Mouse (Mus musculus) stomach, postnatal 0 days (tissue): Measurements from ENCODE around the gene Ermap. TPM values are rescaled to one million over a fixed set of nuclear protein-coding genes. Genes with fewer than 3 reads are reported as not detected.
A peak's percentile ranks its signal among the peaks of the same experiment; 100 is the strongest.

Source experiments
- ATAC-seq: fragments of 200-750 bp; cut with Nextera tagmentation; 2 replicates; pipeline ENCODE4 v1.8.0; 2017; ENCODE audit not compliant: low FRiP score, low TSS enrichment
- DNase-seq: peaks from one replicate; pipeline ENCODE4 v3.0.0-alpha.2; 2016; ENCODE audit warnings: low spot score
- H3K27ac ChIP-seq: fragments of 300-500 bp; sonication (generic); replicated peaks from 2 replicates; pipeline ENCODE4 v1.5.1; 2014; ENCODE audit warnings: mild to moderate bottlenecking, control low read depth
- H3K27me3 ChIP-seq: fragments of 300-500 bp; sonication (generic); 2 replicates; pipeline ENCODE4 v1.6.1; 2014; ENCODE audit warnings: low read length; ENCODE audit not compliant: control insufficient read depth, insufficient read depth
- H3K36me3 ChIP-seq: fragments of 300-500 bp; sonication (generic); 2 replicates; pipeline ENCODE4 v1.6.1; 2014; ENCODE audit warnings: low read length, mixed read lengths; ENCODE audit not compliant: control insufficient read depth, insufficient read depth
- H3K4me1 ChIP-seq: fragments of 300-500 bp; sonication (generic); replicated peaks from 2 replicates; pipeline ENCODE4 v1.6.1; 2014; ENCODE audit warnings: antibody characterized with exemption; ENCODE audit not compliant: control insufficient read depth, insufficient read depth
- H3K4me2 ChIP-seq: fragments of 300-500 bp; sonication (generic); replicated peaks from 2 replicates; pipeline ENCODE4 v1.6.1; 2014; ENCODE audit warnings: low read depth, mild to moderate bottlenecking, control low read depth, moderate library complexity
- H3K4me3 ChIP-seq: fragments of 300-500 bp; sonication (generic); 2 replicates; pipeline ENCODE4 v1.5.1; 2014; ENCODE audit warnings: low read depth, low read length, control low read depth
- H3K9ac ChIP-seq: fragments of 300-500 bp; sonication (generic); 2 replicates; pipeline ENCODE4 v1.6.1; 2014; ENCODE audit warnings: mild to moderate bottlenecking, low read length, control low read depth, mixed read lengths
- H3K9me3 ChIP-seq: fragments of 300-500 bp; sonication (generic); 2 replicates; pipeline ENCODE4 v1.6.1; 2016; ENCODE audit warnings: low read length; ENCODE audit not compliant: control insufficient read depth
- CTCF ChIP-seq: IDR thresholded peaks from 2 replicates; pipeline ENCODE4 v1.5.1; 2016; ENCODE audit warnings: antibody characterized with exemption, low read depth, mild to moderate bottlenecking, moderate library complexity
- EP300 ChIP-seq: optimal IDR thresholded peaks from 2 replicates; pipeline ENCODE3; 2016; ENCODE audit warnings: antibody characterized with exemption
- WGBS: fragments of 180-500 bp; shearing (Covaris S2); extraction: QIAGEN DNeasy Blood & Tissue Kit; methylation state at CpG from one replicate; pipeline ENCODE4 v1.1.7; 2014; 5-methylcytosine and 5-hydroxymethylcytosine counted together
- polyA plus RNA-seq: library from polyadenylated mRNA; unstranded; fragments of >200 nt; fragmentation: Nextera tagmentation; extraction: Ambion mirVana; gene quantifications from 2 replicates; pipeline ENCODE4 v1.2.1, GENCODE M21; 2015

The Ermap gene
- polyA plus RNA-seq, 1 experiment from 2014 or later, result 0.42 TPM

- Histone ChIP-seq H3K4me3 (no peak overlapping the region), H3K27ac (no peak overlapping the region), H3K36me3 (no peaks in the 10 kb centered on the region), H3K9ac (no peak overlapping the region), H3K27me3 (no peaks in the 10 kb centered on the region), H3K4me1 (no peaks in the 10 kb centered on the region), H3K4me2 (no peak overlapping the region), H3K9me3 (no peaks in the 10 kb centered on the region)
- DNase-seq (peak; percentile 57), ATAC-seq (no peak)
- TF ChIP-seq EP300 (no peak), CTCF (peak; percentile 69)
- WGBS, result 38% methylated on average over 2 of the region's 2 CpGs
Measured at GRCm38 (mm10) chr4:119157186-119157585, 32.6 kb downstream of the Ermap start.

- WGBS, result 71% methylated on average over 11 of the region's 11 CpGs
- no peak overlapping the region for H3K4me3 ChIP-seq
Measured at GRCm38 (mm10) chr4:119148741-119149140, 41.1 kb downstream of the Ermap start.

GRCm38 (mm10) chr4:119147347-119147746, 42.5 kb downstream of the Ermap start:
- no peak overlapping the region for H3K4me2 ChIP-seq
- 79% methylated on average over 5 of the region's 5 CpGs for WGBS
- no peaks in the 10 kb centered on the region for H3K9me3 ChIP-seq
- no peaks in the 10 kb centered on the region for H3K4me1 ChIP-seq
- H3K4me3 ChIP-seq, result no peak overlapping the region
- no peak overlapping the region for H3K9ac ChIP-seq
- TF ChIP-seq EP300 (no peak), CTCF (no peak)
- no peaks in the 10 kb centered on the region for H3K36me3 ChIP-seq
- no peak for DNase-seq
- H3K27ac ChIP-seq, result no peak overlapping the region
- no peak for ATAC-seq
- H3K27me3 ChIP-seq, result no peaks in the 10 kb centered on the region

More at GRCm38 (mm10) chr4:119148741-119149140, 41.1 kb downstream of the Ermap start:
- Histone ChIP-seq H3K9ac (no peak overlapping the region), H3K4me2 (no peak overlapping the region), H3K27ac (no peak overlapping the region), H3K27me3 (no peaks in the 10 kb centered on the region), H3K36me3 (no peaks in the 10 kb centered on the region), H3K4me1 (no peaks in the 10 kb centered on the region), H3K9me3 (no peaks in the 10 kb centered on the region)
- ATAC-seq (no peak), DNase-seq (no peak)
- TF ChIP-seq CTCF (no peak), EP300 (no peak)

DNA sequence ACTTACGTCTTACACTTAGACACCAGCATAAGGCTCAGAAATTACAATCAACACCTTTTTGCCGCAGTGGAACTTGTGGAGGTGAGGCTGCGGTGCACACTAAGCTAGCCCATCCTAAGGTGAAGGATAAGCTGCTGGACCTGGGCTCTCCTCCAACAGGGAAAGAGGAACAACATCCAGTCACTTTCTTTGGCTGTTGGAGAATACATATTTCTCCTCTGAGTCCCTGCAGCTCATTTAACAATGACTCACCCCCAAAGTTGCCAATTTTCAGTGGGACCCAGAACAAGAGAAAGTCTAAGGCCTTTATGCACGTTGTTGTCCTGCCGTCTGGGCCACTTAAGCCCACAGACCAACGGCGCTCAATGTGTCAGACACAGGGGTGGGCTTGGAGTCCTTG, 43.0 kb downstream of the Ermap start:
- ATAC-seq (no peak), DNase-seq (no peak)
- TF ChIP-seq EP300 (no peak), CTCF (no peak)
- no peaks in the 10 kb centered on the region for H3K36me3 ChIP-seq
- H3K27ac ChIP-seq, result no peak overlapping the region
- no peaks in the 10 kb centered on the region for H3K9me3 ChIP-seq
- no peak overlapping the region for H3K4me2 ChIP-seq
- H3K9ac ChIP-seq, result no peak overlapping the region
- H3K4me1 ChIP-seq, result no peaks in the 10 kb centered on the region
- 72% methylated on average over 7 of the region's 7 CpGs for WGBS
- H3K4me3 ChIP-seq, result no peak overlapping the region
- no peaks in the 10 kb centered on the region for H3K27me3 ChIP-seq

DNA sequence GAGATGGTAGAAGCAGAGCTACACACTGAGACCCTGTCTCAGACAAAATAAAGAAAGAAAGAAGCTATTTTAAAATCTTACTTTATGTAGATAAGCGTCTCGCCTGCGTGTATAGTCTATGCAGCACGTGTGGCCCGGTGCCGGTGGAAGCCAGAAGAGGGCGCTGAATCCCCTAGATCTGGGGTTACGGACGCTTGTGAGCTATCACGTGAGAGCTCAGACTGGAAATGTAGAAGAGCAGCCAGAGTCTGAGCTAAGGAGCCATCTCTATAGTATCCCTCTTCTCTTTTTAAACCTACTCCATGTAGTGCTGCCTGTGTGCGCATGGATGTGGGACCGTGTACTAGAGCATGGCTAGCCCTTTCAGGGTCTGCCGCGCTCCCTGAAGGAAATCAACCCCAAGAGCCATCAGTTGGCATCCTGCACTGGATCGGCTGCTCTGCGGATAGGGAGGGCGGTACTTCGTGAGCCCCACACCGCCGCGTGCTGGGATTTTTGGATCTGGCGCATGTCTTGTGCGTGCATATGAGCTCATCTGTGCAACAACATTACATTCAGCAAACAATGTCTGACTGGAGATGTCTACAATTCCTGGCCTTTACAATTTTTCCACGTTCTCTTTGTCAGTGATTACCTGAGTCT, 47.5 kb downstream of the Ermap start:
- 27% methylated on average over 24 of the region's 24 CpGs for WGBS
- Histone ChIP-seq H3K4me2 (peak overlapping the region; percentile 37; the same call in 1 of the 2 replicates), H3K4me1 (no peaks in the 10 kb centered on the region), H3K9me3 (no peaks in the 10 kb centered on the region), H3K27me3 (no peaks in the 10 kb centered on the region), H3K36me3 (no peaks in the 10 kb centered on the region), H3K27ac (no peak overlapping the region), H3K4me3 (no peak overlapping the region), H3K9ac (no peak overlapping the region)
- DNase-seq, result peak; percentile 80
- TF ChIP-seq EP300 (no peak), CTCF (peak; percentile 81)
- ATAC-seq, result peak; percentile 63

DNA sequence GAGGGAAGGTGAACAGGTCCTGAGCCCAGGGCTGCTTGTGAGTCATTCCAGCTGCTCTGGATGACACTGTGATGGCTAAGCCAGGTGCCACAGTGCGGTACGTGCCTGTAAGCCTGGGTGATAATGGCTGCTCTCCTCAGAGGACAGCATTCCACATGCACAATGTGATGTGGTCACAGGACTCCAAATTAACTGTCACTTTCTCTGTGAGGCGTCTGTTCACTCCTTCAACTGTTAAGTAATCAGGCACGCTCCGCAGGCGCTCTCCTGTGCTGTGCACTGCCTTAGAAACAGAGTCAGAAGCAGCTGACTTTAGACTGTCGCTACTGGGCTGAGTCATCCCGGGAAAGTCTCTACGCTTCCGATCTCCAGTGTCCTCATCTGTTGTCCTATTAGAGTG, 48.6 kb downstream of the Ermap start:
- H3K4me3 ChIP-seq, result no peak overlapping the region
- DNase-seq (no peak), ATAC-seq (0 out of 2 replicates have a peak, but pooled peaks have one; percentile 21)
- no peaks in the 10 kb centered on the region for H3K27me3 ChIP-seq
- no peaks in the 10 kb centered on the region for H3K9me3 ChIP-seq
- H3K27ac ChIP-seq, result no peak overlapping the region
- no peak overlapping the region for H3K4me2 ChIP-seq
- no peaks in the 10 kb centered on the region for H3K4me1 ChIP-seq
- TF ChIP-seq CTCF (no peak), EP300 (no peak)
- WGBS, result 54% methylated on average over 10 of the region's 10 CpGs
- H3K9ac ChIP-seq, result no peak overlapping the region
- peaks cover 8% of the 10 kb centered on the region; the same call in 1 of the 2 replicates for H3K36me3 ChIP-seq
